Mouse (Mus musculus): ENCODE measurements around the gene Asic1. TPM values are rescaled to one million over a fixed set of nuclear protein-coding genes. Genes with fewer than 3 reads are reported as not detected.

The Asic1 gene
- polyA plus RNA-seq, 1 experiment from 2014 or later: 48.6 TPM

Other genes starting within 250 kb of the Asic1 start
- 14.9 and 16.1 TPM in 2 replicates for gene Nckap5l, start 212.6 kb upstream of the Asic1 start, polyA plus RNA-seq (2016; fragmentation: Nextera tagmentation; extraction: Ambion mirVana)
- gene Bcdin3d, start 195.6 kb upstream of the Asic1 start, polyA plus RNA-seq (2016; fragmentation: Nextera tagmentation; extraction: Ambion mirVana): 18.9 TPM in 2 replicates
- 2.9 and 5.5 TPM in 2 replicates for gene Faim2, start 142.2 kb upstream of the Asic1 start, polyA plus RNA-seq (2016; fragmentation: Nextera tagmentation; extraction: Ambion mirVana)
- gene Aqp2, start 91.3 kb upstream of the Asic1 start, polyA plus RNA-seq (2016; fragmentation: Nextera tagmentation; extraction: Ambion mirVana): not detected in 2 replicates
- 2.4 and 2.7 TPM in 2 replicates for gene Aqp5, start 79.6 kb upstream of the Asic1 start, polyA plus RNA-seq (2016; fragmentation: Nextera tagmentation; extraction: Ambion mirVana)
- gene Aqp6, start 69.0 kb upstream of the Asic1 start, polyA plus RNA-seq (2016; fragmentation: Nextera tagmentation; extraction: Ambion mirVana): 1.3 and 2.8 TPM in 2 replicates
- 177 and 185 TPM in 2 replicates for gene Racgap1, start 18.7 kb upstream of the Asic1 start, polyA plus RNA-seq (2016; fragmentation: Nextera tagmentation; extraction: Ambion mirVana)
- 123 and 141 TPM in 2 replicates for gene Smarcd1, start 31.8 kb downstream of the Asic1 start, polyA plus RNA-seq (2016; fragmentation: Nextera tagmentation; extraction: Ambion mirVana)
- not detected in 2 replicates for gene Gm17349, start 35.1 kb downstream of the Asic1 start, polyA plus RNA-seq (2016; fragmentation: Nextera tagmentation; extraction: Ambion mirVana)
- gene Gpd1, start 47.1 kb downstream of the Asic1 start, polyA plus RNA-seq (2016; fragmentation: Nextera tagmentation; extraction: Ambion mirVana): 0.69 and 0.92 TPM in 2 replicates
- gene Cox14, start 55.2 kb downstream of the Asic1 start, polyA plus RNA-seq (2016; fragmentation: Nextera tagmentation; extraction: Ambion mirVana): 152 and 156 TPM in 2 replicates
- 66.8 and 69.3 TPM in 2 replicates for gene Cers5, start 102.5 kb downstream of the Asic1 start, polyA plus RNA-seq (2016; fragmentation: Nextera tagmentation; extraction: Ambion mirVana)
- 36.1 and 44.3 TPM in 2 replicates for gene Lima1, start 205.1 kb downstream of the Asic1 start, polyA plus RNA-seq (2016; fragmentation: Nextera tagmentation; extraction: Ambion mirVana)

All from hindbrain, embryonic 12.5 days (tissue).